Mouse (Mus musculus): ENCODE measurements around the gene Prr12.

Gene Prr12

GRCm38 (mm10) chr7:45050945-45051600 is 1.6 kb downstream of the Prr12 start:
- DNase-seq (ENCODE audit: low spot score in 2 of 2) = peak in 1 of 2 experiments; percentile 35

- no peak for DNase-seq (ENCODE audit: low spot score in 2 of 2)
Measured at GRCm38 (mm10) chr7:45048923-45049657, 3.6 kb downstream of the Prr12 start.

GRCm38 (mm10) chr7:45048001-45048890 is 4.4 kb downstream of the Prr12 start:
- no peak for DNase-seq (ENCODE audit: low spot score in 2 of 2)

GRCm38 (mm10) chr7:45047491-45047890 is 5.2 kb downstream of the Prr12 start:
- no peak for DNase-seq (ENCODE audit: low spot score in 2 of 2)

- no peak for DNase-seq (ENCODE audit: low spot score in 2 of 2)
Measured at GRCm38 (mm10) chr7:45046853-45047350, 5.8 kb downstream of the Prr12 start.

- DNase-seq (ENCODE audit: low spot score in 2 of 2) = no peak
Measured at GRCm38 (mm10) chr7:45045741-45046140, 6.9 kb downstream of the Prr12 start.

GRCm38 (mm10) chr7:45043307-45043706 is 9.4 kb downstream of the Prr12 start:
- DNase-seq (ENCODE audit: low spot score in 2 of 2) = no peak

- DNase-seq (ENCODE audit: low spot score in 2 of 2) = no peak
Measured at GRCm38 (mm10) chr7:45040851-45041250, 11.8 kb downstream of the Prr12 start.

- DNase-seq (ENCODE audit: low spot score in 2 of 2) = no peak
Measured at GRCm38 (mm10) chr7:45038411-45038810, 14.3 kb downstream of the Prr12 start.

- DNase-seq (ENCODE audit: low spot score in 2 of 2) = peak; percentile 55 to 67
Measured at GRCm38 (mm10) chr7:45037720-45038361, 14.8 kb downstream of the Prr12 start.

- no peak for DNase-seq (ENCODE audit: low spot score in 2 of 2)
Measured at GRCm38 (mm10) chr7:45036702-45037101, 16.0 kb downstream of the Prr12 start.

- DNase-seq (ENCODE audit: low spot score in 2 of 2) = no peak
Measured at GRCm38 (mm10) chr7:45035631-45036030, 17.1 kb downstream of the Prr12 start.

GRCm38 (mm10) chr7:45033722-45034359 is 18.8 kb downstream of the Prr12 start:
- no peak for DNase-seq (ENCODE audit: low spot score in 2 of 2)

- no peak for DNase-seq (ENCODE audit: low spot score in 2 of 2)
Measured at GRCm38 (mm10) chr7:45030857-45031256, 21.8 kb downstream of the Prr12 start.

- no peak for DNase-seq (ENCODE audit: low spot score in 2 of 2)
Measured at GRCm38 (mm10) chr7:45029995-45030394, 22.7 kb downstream of the Prr12 start.

GRCm38 (mm10) chr7:45028351-45028750 is 24.3 kb downstream of the Prr12 start:
- DNase-seq (ENCODE audit: low spot score in 2 of 2) = no peak

- DNase-seq (ENCODE audit: low spot score in 2 of 2) = no peak
Measured at GRCm38 (mm10) chr7:45027761-45028160, 24.9 kb downstream of the Prr12 start.

GRCm38 (mm10) chr7:45026256-45026655 is 26.4 kb downstream of the Prr12 start:
- DNase-seq (ENCODE audit: low spot score in 2 of 2) = no peak

GRCm38 (mm10) chr7:45025601-45026220 is 27.0 kb downstream of the Prr12 start:
- no peak for DNase-seq (ENCODE audit: low spot score in 2 of 2)
